Mouse (Mus musculus) kidney, embryonic 16.5 days (tissue): ENCODE measurements around the gene Uba7. TPM values are rescaled to one million over a fixed set of nuclear protein-coding genes. Genes with fewer than 3 reads are reported as not detected.

Experiments used
- ATAC-seq: fragments of 200-750 bp; cut with Nextera tagmentation; 2 replicates; pipeline ENCODE4 v1.8.0; 2017; ENCODE audit warnings: moderate TSS enrichment; ENCODE audit not compliant: low FRiP score, low TSS enrichment
- H3K27ac ChIP-seq: fragments of 300-500 bp; sonication (generic); 2 replicates; pipeline ENCODE4 v1.5.1; 2014; ENCODE audit warnings: low read length
- H3K27me3 ChIP-seq: fragments of 300-500 bp; sonication (generic); 2 replicates; pipeline ENCODE4 v1.6.1; 2014; ENCODE audit warnings: low read length, control low read depth, mixed read lengths; ENCODE audit not compliant: insufficient read depth
- H3K36me3 ChIP-seq: fragments of 300-500 bp; sonication (generic); 2 replicates; pipeline ENCODE4 v1.6.1; 2014; ENCODE audit warnings: low read length, control low read depth, mixed read lengths; ENCODE audit not compliant: insufficient read depth
- H3K4me1 ChIP-seq: fragments of 300-500 bp; sonication (generic); 2 replicates; pipeline ENCODE4 v1.6.1; 2014; ENCODE audit warnings: low read length, control low read depth, mixed read lengths; ENCODE audit not compliant: insufficient read depth
- H3K4me2 ChIP-seq: fragments of 300-500 bp; sonication (generic); replicated peaks from 2 replicates; pipeline ENCODE4 v1.6.1; 2014; ENCODE audit warnings: low read depth, low read length
- H3K4me3 ChIP-seq: fragments of 300-500 bp; sonication (generic); 2 replicates; pipeline ENCODE4 v1.5.1; 2014; ENCODE audit warnings: mild to moderate bottlenecking, low read length
- H3K9ac ChIP-seq: fragments of 300-500 bp; sonication (generic); replicated peaks from 2 replicates; pipeline ENCODE4 v1.6.1; 2014; ENCODE audit warnings: low read length
- H3K9me3 ChIP-seq: fragments of 300-500 bp; sonication (generic); 2 replicates; pipeline ENCODE4 v1.6.1; 2016; ENCODE audit warnings: low read length, control low read depth
- WGBS: fragments of 180-500 bp; shearing (Covaris S2); extraction: QIAGEN DNeasy Blood & Tissue Kit; methylation state at CpG from one replicate; pipeline ENCODE4 v1.1.7; 2014; 5-methylcytosine and 5-hydroxymethylcytosine counted together
- polyA plus RNA-seq: library from polyadenylated mRNA; unstranded; fragments of >200 nt; fragmentation: Nextera tagmentation; extraction: Ambion mirVana; gene quantifications from 2 replicates; pipeline ENCODE4 v1.2.1, GENCODE M21; 2015

The Uba7 gene
- polyA plus RNA-seq, 1 experiment from 2014 or later, result 20.2 TPM

- H3K4me3 ChIP-seq, result no peak overlapping the region
- ATAC-seq, result no peak
- no peak overlapping the region for H3K9ac ChIP-seq
- H3K4me1 ChIP-seq, result no peaks in the 10 kb centered on the region
- no peak overlapping the region for H3K27ac ChIP-seq
- no peaks in the 10 kb centered on the region for H3K9me3 ChIP-seq
- no peak overlapping the region for H3K4me2 ChIP-seq
- peaks cover 15% of the 10 kb centered on the region for H3K36me3 ChIP-seq
- H3K27me3 ChIP-seq, result no peaks in the 10 kb centered on the region
- WGBS, result 86% methylated on average over 10 of the region's 10 CpGs
Measured at GRCm38 (mm10) chr9:107961351-107961762, 13.9 kb upstream of the Uba7 start.

- H3K9me3 ChIP-seq, result no peaks in the 10 kb centered on the region
- no peak overlapping the region for H3K4me2 ChIP-seq
- no peak overlapping the region for H3K4me3 ChIP-seq
- no peaks in the 10 kb centered on the region for H3K27me3 ChIP-seq
- WGBS, result 51% methylated on average over 5 of the region's 5 CpGs
- H3K27ac ChIP-seq, result no peak overlapping the region
- H3K9ac ChIP-seq, result no peak overlapping the region
- H3K4me1 ChIP-seq, result no peaks in the 10 kb centered on the region
- no peak for ATAC-seq
- H3K36me3 ChIP-seq, result peaks cover 11% of the 10 kb centered on the region
Measured at GRCm38 (mm10) chr9:107961881-107962280, 13.4 kb upstream of the Uba7 start.

GRCm38 (mm10) chr9:107962916-107963315 lies 12.4 kb upstream of the Uba7 start:
- Histone ChIP-seq H3K36me3 (peaks cover 11% of the 10 kb centered on the region), H3K9ac (no peak overlapping the region), H3K4me2 (no peak overlapping the region), H3K4me3 (no peak overlapping the region), H3K27me3 (no peaks in the 10 kb centered on the region), H3K4me1 (no peaks in the 10 kb centered on the region), H3K9me3 (no peaks in the 10 kb centered on the region), H3K27ac (no peak overlapping the region)
- no peak for ATAC-seq
- 86% methylated on average over 9 of the region's 9 CpGs for WGBS

GRCm38 (mm10) chr9:107963700-107964099 lies 11.6 kb upstream of the Uba7 start:
- Histone ChIP-seq H3K4me2 (no peak overlapping the region), H3K9me3 (no peaks in the 10 kb centered on the region), H3K36me3 (peaks cover 15% of the 10 kb centered on the region), H3K4me3 (no peak overlapping the region), H3K27ac (no peak overlapping the region), H3K9ac (no peak overlapping the region), H3K27me3 (no peaks in the 10 kb centered on the region), H3K4me1 (no peaks in the 10 kb centered on the region)
- 15% methylated on average over 5 of the region's 5 CpGs for WGBS
- peak; percentile 72 for ATAC-seq

GRCm38 (mm10) chr9:107964681-107965080 lies 10.6 kb upstream of the Uba7 start:
- H3K9me3 ChIP-seq, result no peaks in the 10 kb centered on the region
- no peaks in the 10 kb centered on the region for H3K4me1 ChIP-seq
- H3K4me3 ChIP-seq, result no peak overlapping the region
- no peak overlapping the region for H3K9ac ChIP-seq
- 92% methylated on average over 9 of the region's 9 CpGs for WGBS
- peaks cover 17% of the 10 kb centered on the region for H3K36me3 ChIP-seq
- H3K27ac ChIP-seq, result no peak overlapping the region
- no peaks in the 10 kb centered on the region for H3K27me3 ChIP-seq
- no peak for ATAC-seq
- H3K4me2 ChIP-seq, result no peak overlapping the region

GRCm38 (mm10) chr9:107966676-107967075 lies 8.6 kb upstream of the Uba7 start:
- no peak overlapping the region for H3K9ac ChIP-seq
- no peak overlapping the region for H3K4me3 ChIP-seq
- H3K27me3 ChIP-seq, result no peaks in the 10 kb centered on the region
- no peak overlapping the region for H3K4me2 ChIP-seq
- WGBS, result 85% methylated on average over 10 of the region's 10 CpGs
- H3K36me3 ChIP-seq, result peaks cover 20% of the 10 kb centered on the region
- no peaks in the 10 kb centered on the region for H3K4me1 ChIP-seq
- no peak for ATAC-seq
- H3K9me3 ChIP-seq, result no peaks in the 10 kb centered on the region
- no peak overlapping the region for H3K27ac ChIP-seq

GRCm38 (mm10) chr9:107967437-107967836 lies 7.9 kb upstream of the Uba7 start:
- Histone ChIP-seq H3K36me3 (peaks cover 22% of the 10 kb centered on the region), H3K27ac (no peak overlapping the region), H3K9ac (no peak overlapping the region), H3K9me3 (no peaks in the 10 kb centered on the region), H3K27me3 (no peaks in the 10 kb centered on the region), H3K4me2 (no peak overlapping the region), H3K4me1 (no peaks in the 10 kb centered on the region), H3K4me3 (no peak overlapping the region)
- 77% methylated on average over 6 of the region's 6 CpGs for WGBS
- ATAC-seq, result no peak

GRCm38 (mm10) chr9:107968531-107968930 lies 6.8 kb upstream of the Uba7 start:
- ATAC-seq, result no peak
- WGBS, result 89% methylated on average over 7 of the region's 7 CpGs

GRCm38 (mm10) chr9:107970311-107970710 lies 5.0 kb upstream of the Uba7 start:
- H3K27me3 ChIP-seq, result no peaks in the 10 kb centered on the region
- no peak for ATAC-seq
- H3K4me2 ChIP-seq, result no peak overlapping the region
- WGBS, result 89% methylated on average over 5 of the region's 5 CpGs
- H3K27ac ChIP-seq, result no peak overlapping the region
- peaks cover 3% of the 10 kb centered on the region; the same call in 1 of the 2 replicates for H3K4me1 ChIP-seq
- H3K4me3 ChIP-seq, result no peak overlapping the region
- peaks cover 22% of the 10 kb centered on the region for H3K36me3 ChIP-seq
- H3K9ac ChIP-seq, result no peak overlapping the region
- no peaks in the 10 kb centered on the region for H3K9me3 ChIP-seq

More at GRCm38 (mm10) chr9:107968531-107968930, 6.8 kb upstream of the Uba7 start:
- H3K27ac ChIP-seq, result no peak overlapping the region
- no peaks in the 10 kb centered on the region for H3K4me1 ChIP-seq
- H3K4me3 ChIP-seq, result no peak overlapping the region
- no peak overlapping the region for H3K4me2 ChIP-seq
- H3K36me3 ChIP-seq, result peaks cover 22% of the 10 kb centered on the region
- no peak overlapping the region for H3K9ac ChIP-seq
- H3K9me3 ChIP-seq, result no peaks in the 10 kb centered on the region
- no peaks in the 10 kb centered on the region for H3K27me3 ChIP-seq

GRCm38 (mm10) chr9:107971690-107972541 lies 3.4 kb upstream of the Uba7 start:
- no peak for ATAC-seq
- Histone ChIP-seq H3K27ac (no peak overlapping the region), H3K4me2 (no peak overlapping the region), H3K9me3 (no peaks in the 10 kb centered on the region), H3K9ac (no peak overlapping the region), H3K4me3 (no peak overlapping the region), H3K4me1 (peaks cover 9% of the 10 kb centered on the region; the same call in 1 of the 2 replicates), H3K27me3 (no peaks in the 10 kb centered on the region), H3K36me3 (peaks cover 22% of the 10 kb centered on the region)
- 72% methylated on average over 8 of the region's 8 CpGs for WGBS
